Mouse (Mus musculus): Measurements from ENCODE around the gene Shisa8. TPM values are rescaled to one million over a fixed set of nuclear protein-coding genes. Genes with fewer than 3 reads are reported as not detected.

Shisa8 gene
- polyA plus RNA-seq, 1 experiment from 2014 or later: 0.31 TPM

DNA sequence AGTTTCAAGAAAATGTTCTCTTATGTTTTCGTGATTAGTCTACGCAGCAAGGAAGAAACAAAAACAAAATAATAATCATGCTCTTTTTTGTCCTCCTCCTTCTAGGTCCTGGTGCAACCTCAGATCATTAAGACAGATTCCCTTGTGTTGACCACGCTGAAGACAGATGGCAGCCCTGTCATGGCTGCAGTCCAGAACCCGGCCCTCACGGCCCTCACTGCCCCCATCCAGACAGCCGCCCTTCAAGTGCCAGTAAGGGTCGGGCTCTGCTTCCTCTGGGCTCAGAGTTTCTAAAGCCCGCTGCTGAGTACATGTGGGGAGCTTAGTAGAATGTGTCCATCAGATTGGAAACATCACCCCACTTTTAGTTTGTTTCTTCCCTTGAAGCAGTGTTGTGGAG, 40.0 kb downstream of the Shisa8 start:
- Histone ChIP-seq H3K4me2 (ENCODE audit: low read depth, severe bottlenecking) (no peak overlapping the region), H3K27me3 (ENCODE audit: control insufficient read depth, insufficient read depth, low read length) (no peaks in the 10 kb centered on the region), H3K27ac (replicated peaks; ENCODE audit: low read depth, low read length) (no peak overlapping the region), H3K36me3 (ENCODE audit: control insufficient read depth, insufficient read depth, low read length) (peaks cover 42% of the 10 kb centered on the region), H3K9ac (ENCODE audit: low read length) (no peak overlapping the region), H3K9me3 (ENCODE audit: control insufficient read depth, low read length) (no peaks in the 10 kb centered on the region), H3K4me1 (ENCODE audit: control insufficient read depth, insufficient read depth, low read length) (no peaks in the 10 kb centered on the region), H3K4me3 (ENCODE audit: low read depth, low read length) (no peak overlapping the region)
- ATAC-seq (ENCODE audit: insufficient number of reproducible peaks, low FRiP score, low TSS enrichment, low read depth) (no peak), DNase-seq (ENCODE audit: low spot score) (no peak)
- WGBS: 91% methylated on average over 8 of the region's 8 CpGs

DNA sequence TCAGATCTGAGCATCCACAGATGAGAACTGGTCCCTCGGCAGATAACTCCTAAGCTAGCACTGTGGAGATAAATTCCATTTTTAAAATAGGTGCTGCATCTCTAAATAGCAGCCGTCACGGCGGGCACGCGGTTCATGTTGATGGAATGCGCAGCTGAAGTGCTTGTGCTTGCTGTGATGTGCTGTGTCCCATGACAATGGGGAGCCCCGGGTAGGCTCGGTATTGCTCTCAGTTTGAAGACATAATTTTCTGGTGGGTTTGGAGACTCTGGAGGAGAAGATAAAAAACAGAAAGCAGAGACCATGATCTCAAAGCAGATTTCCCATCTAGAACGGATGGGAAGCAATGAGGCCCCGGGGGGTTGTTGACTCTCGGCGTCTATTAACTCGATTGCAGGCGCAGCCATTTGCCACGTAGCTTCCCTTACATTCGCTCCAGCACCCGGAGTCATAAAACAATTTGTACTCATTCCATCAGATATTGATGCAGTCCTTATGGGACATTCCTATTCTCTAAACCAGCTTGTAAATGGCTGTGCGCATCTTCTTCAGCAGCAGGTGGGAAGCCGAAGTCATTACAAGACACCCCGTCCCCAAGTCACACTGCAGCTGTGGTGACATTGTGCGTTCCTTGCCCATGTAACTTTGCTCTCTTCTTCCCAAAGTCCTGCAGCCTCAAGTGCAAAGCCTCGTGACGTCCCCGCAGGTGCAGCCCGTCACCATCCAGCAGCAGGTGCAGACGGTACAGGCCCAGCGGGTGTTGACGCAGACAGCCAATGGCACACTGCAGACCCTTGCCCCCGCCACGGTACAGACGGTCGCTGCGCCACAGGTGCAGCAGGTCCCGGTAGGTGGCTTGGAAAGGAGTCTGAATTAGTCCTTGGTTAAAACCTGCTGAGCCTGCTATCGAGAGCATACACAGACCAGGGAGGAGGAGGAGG, 41.9 kb downstream of the Shisa8 start:
- no peak overlapping the region for H3K4me3 ChIP-seq (ENCODE audit: low read depth, low read length)
- H3K9ac ChIP-seq (ENCODE audit: low read length): no peak overlapping the region
- 82% methylated on average over 36 of the region's 36 CpGs for WGBS
- peaks cover 16% of the 10 kb centered on the region for H3K4me1 ChIP-seq (ENCODE audit: control insufficient read depth, insufficient read depth, low read length)
- no peak for DNase-seq (ENCODE audit: low spot score)
- no peaks in the 10 kb centered on the region for H3K27me3 ChIP-seq (ENCODE audit: control insufficient read depth, insufficient read depth, low read length)
- no peak overlapping the region for H3K4me2 ChIP-seq (ENCODE audit: low read depth, severe bottlenecking)
- peaks cover 32% of the 10 kb centered on the region for H3K36me3 ChIP-seq (ENCODE audit: control insufficient read depth, insufficient read depth, low read length)
- H3K9me3 ChIP-seq (ENCODE audit: control insufficient read depth, low read length): no peaks in the 10 kb centered on the region
- H3K27ac ChIP-seq (replicated peaks; ENCODE audit: low read depth, low read length): no peak overlapping the region
- ATAC-seq (ENCODE audit: insufficient number of reproducible peaks, low FRiP score, low TSS enrichment, low read depth): no peak

DNA sequence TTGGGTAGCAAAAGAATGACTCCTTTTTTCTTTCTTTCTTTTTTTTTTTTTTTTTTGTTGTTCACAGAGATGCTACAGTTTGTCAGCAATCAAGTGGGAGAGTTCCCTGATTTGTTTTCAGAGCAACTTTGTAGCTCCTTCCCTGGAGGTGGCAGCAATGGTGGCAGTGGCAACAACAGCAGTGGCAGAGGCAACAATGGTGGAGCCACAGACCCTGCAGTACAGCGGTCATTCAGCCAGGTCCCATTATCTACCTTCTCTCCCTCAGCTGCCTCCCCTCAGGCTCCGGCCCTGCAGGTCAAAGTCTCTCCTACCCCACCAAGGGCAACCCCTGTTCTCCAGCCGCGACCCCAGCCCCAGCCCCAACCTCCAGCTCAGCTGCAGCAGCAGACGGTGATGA, 42.9 kb downstream of the Shisa8 start:
- H3K9ac ChIP-seq (ENCODE audit: low read length): no peak overlapping the region
- H3K4me1 ChIP-seq (ENCODE audit: control insufficient read depth, insufficient read depth, low read length): peaks cover 18% of the 10 kb centered on the region
- no peak overlapping the region for H3K4me3 ChIP-seq (ENCODE audit: low read depth, low read length)
- no peaks in the 10 kb centered on the region for H3K27me3 ChIP-seq (ENCODE audit: control insufficient read depth, insufficient read depth, low read length)
- H3K36me3 ChIP-seq (ENCODE audit: control insufficient read depth, insufficient read depth, low read length): peaks cover 24% of the 10 kb centered on the region
- DNase-seq (ENCODE audit: low spot score) (no peak), ATAC-seq (ENCODE audit: insufficient number of reproducible peaks, low FRiP score, low TSS enrichment, low read depth) (no peak)
- no peaks in the 10 kb centered on the region for H3K9me3 ChIP-seq (ENCODE audit: control insufficient read depth, low read length)
- WGBS: 85% methylated on average over 5 of the region's 5 CpGs
- no peak overlapping the region for H3K27ac ChIP-seq (replicated peaks; ENCODE audit: low read depth, low read length)
- H3K4me2 ChIP-seq (ENCODE audit: low read depth, severe bottlenecking): no peak overlapping the region

DNA sequence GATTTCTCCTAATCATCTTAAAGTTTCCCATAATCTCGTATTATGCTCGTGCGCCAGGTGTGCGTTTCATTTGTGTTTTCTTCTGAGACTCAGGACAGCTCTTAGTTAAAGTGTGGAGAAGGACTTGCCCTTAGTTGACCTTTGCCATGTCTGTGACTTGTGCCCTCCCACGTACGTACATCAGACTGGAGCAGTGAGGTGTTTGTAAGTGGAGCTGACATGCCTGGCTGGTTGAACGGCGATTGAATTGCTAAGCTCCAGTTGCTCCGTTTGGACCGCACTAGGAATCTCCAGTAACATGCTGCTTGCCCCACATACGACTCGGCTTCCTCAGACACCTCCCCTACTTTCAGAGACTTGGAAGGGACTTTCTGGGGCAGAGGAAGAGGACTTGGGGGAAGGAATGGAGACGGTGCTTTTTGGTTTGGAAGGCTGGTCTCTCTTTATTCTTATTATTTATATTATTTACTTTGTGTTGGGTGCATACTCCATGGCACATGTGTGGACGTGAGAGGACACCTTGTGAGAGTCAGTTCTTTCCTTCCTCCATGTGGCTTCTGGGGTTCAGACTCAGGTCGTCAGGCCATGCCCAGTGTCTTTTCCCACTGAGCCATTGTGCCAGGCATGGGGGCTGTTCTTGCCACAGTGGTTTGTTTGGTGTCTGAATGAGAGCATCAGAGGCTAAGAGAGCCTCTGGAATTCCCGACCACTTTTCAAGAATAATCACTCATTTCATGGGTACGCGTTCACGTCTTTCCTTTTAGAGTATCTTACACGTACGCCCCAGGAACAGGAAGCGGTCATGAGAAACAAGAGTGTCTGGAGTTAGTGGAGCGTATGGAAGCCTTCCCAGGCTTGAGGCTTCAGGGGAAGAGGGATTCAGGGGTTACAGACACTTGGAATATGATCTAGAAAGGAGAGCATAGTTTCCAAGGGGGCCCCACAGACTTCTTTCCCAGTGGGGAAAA, 45.1 kb downstream of the Shisa8 start:
- DNase-seq (ENCODE audit: low spot score) (no peak), ATAC-seq (ENCODE audit: insufficient number of reproducible peaks, low FRiP score, low TSS enrichment, low read depth) (no peak)
- peaks cover 21% of the 10 kb centered on the region for H3K4me1 ChIP-seq (ENCODE audit: control insufficient read depth, insufficient read depth, low read length)
- H3K36me3 ChIP-seq (ENCODE audit: control insufficient read depth, insufficient read depth, low read length): peaks cover 16% of the 10 kb centered on the region
- no peak overlapping the region for H3K4me2 ChIP-seq (ENCODE audit: low read depth, severe bottlenecking)
- H3K4me3 ChIP-seq (ENCODE audit: low read depth, low read length): no peak overlapping the region
- WGBS: 64% methylated on average over 23 of the region's 23 CpGs
- no peak overlapping the region for H3K27ac ChIP-seq (replicated peaks; ENCODE audit: low read depth, low read length)
- no peaks in the 10 kb centered on the region for H3K27me3 ChIP-seq (ENCODE audit: control insufficient read depth, insufficient read depth, low read length)
- no peaks in the 10 kb centered on the region for H3K9me3 ChIP-seq (ENCODE audit: control insufficient read depth, low read length)
- H3K9ac ChIP-seq (ENCODE audit: low read length): no peak overlapping the region

DNA sequence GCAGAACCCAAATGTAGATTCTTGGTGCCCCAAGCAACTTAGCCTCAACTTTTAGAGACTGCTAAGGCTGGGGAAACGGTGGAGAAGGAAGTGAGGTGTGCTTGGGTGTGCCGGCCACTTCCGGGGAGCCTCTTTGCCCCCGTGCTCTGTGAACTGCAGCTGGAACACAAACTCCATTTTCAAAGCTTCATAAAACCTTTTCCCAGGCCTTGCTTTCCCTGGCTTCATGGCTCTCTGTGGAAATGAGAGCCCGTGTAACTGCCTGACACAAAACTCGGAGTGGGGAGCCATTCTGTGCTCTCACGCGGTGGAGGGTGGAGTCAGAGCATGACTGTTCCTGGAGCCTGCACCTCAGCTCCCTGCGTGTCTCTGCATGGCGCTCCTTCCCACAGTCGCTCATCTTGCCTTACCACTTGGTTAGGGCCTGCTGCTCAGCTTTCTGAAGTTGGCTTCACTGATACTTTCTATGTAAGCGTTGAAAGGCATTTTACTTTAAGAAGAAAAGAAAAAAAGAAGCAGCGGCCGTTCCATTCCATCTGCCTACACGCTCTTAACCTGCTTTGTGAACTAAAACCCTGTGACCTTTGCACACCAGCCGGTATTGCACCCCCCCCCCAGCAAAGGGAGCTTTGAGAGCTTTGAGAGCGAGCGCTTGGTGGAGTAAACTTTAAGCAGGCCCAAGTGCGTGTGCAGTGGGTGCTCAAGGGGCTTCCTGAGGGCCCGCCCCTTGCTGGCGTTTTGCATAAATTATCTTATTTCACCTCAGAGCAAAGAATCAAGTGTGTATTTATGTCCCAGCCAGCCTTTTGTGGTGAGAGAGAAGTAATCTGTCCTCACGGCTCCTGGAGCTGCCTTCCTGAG, 46.1 kb downstream of the Shisa8 start:
- Histone ChIP-seq H3K27ac (replicated peaks; ENCODE audit: low read depth, low read length) (no peak overlapping the region), H3K9me3 (ENCODE audit: control insufficient read depth, low read length) (no peaks in the 10 kb centered on the region), H3K4me2 (ENCODE audit: low read depth, severe bottlenecking) (no peak overlapping the region), H3K27me3 (ENCODE audit: control insufficient read depth, insufficient read depth, low read length) (no peaks in the 10 kb centered on the region), H3K9ac (ENCODE audit: low read length) (no peak overlapping the region), H3K36me3 (ENCODE audit: control insufficient read depth, insufficient read depth, low read length) (peaks cover 13% of the 10 kb centered on the region), H3K4me3 (ENCODE audit: low read depth, low read length) (no peak overlapping the region), H3K4me1 (ENCODE audit: control insufficient read depth, insufficient read depth, low read length) (peaks cover 23% of the 10 kb centered on the region)
- DNase-seq (ENCODE audit: low spot score) (no peak), ATAC-seq (ENCODE audit: insufficient number of reproducible peaks, low FRiP score, low TSS enrichment, low read depth) (no peak)
- 71% methylated on average over 22 of the region's 22 CpGs for WGBS

DNA sequence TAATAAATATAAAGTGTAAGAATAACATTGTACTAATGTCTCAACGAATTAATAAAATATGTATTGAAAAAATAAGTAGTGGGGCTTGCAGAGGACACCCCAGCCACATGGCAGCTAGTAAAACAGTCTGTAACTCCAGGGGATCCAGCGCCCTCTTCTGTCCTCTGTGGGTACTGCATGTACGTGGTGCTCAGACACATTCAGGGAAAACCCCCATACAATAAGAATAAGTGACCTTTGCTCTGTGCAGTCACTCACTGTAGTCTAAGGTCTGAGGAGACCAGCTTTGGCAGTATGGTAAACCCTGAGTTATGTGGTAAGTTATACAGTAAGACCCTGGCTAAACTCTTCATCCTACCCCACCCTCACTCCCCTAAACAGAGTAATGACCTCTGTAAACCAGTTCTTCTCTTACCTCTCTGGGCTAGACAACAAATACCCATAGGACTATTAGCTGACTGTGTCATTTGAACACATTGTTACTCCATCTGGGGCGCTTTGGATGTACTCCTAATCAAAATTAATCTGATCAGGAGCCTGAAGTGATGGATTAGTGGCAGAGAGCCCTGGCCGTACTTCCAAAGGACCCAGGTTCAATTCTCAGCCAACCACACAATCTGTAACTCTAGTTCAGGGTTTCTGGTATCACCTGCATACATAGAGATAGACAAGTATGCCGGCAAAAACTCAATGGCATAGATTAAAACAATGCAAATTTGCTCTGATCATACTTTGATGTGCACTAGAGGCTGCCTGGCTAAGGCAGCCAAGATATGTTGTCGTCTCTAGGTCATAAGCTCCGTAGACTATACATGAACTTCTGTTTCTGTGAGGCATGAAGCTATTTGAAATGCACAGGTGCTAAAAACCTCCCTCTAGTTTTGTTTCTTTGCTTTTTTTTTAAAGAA, 47.0 kb downstream of the Shisa8 start:
- 0 out of 2 replicates have a peak overlapping the region, but pooled peaks have one; percentile 12 for H3K27ac ChIP-seq (replicated peaks; ENCODE audit: low read depth, low read length)
- 60% methylated on average over 8 of the region's 8 CpGs for WGBS
- H3K4me2 ChIP-seq (ENCODE audit: low read depth, severe bottlenecking): no peak overlapping the region
- no peak overlapping the region for H3K9ac ChIP-seq (ENCODE audit: low read length)
- H3K4me1 ChIP-seq (ENCODE audit: control insufficient read depth, insufficient read depth, low read length): peaks cover 25% of the 10 kb centered on the region
- 0 out of 2 replicates have a peak, but pooled peaks cover 6% of the 10 kb centered on the region for H3K36me3 ChIP-seq (ENCODE audit: control insufficient read depth, insufficient read depth, low read length)
- ATAC-seq (ENCODE audit: insufficient number of reproducible peaks, low FRiP score, low TSS enrichment, low read depth) (no peak), DNase-seq (ENCODE audit: low spot score) (peak; percentile 89)
- H3K9me3 ChIP-seq (ENCODE audit: control insufficient read depth, low read length): no peaks in the 10 kb centered on the region
- H3K27me3 ChIP-seq (ENCODE audit: control insufficient read depth, insufficient read depth, low read length): no peaks in the 10 kb centered on the region
- no peak overlapping the region for H3K4me3 ChIP-seq (ENCODE audit: low read depth, low read length)

DNA sequence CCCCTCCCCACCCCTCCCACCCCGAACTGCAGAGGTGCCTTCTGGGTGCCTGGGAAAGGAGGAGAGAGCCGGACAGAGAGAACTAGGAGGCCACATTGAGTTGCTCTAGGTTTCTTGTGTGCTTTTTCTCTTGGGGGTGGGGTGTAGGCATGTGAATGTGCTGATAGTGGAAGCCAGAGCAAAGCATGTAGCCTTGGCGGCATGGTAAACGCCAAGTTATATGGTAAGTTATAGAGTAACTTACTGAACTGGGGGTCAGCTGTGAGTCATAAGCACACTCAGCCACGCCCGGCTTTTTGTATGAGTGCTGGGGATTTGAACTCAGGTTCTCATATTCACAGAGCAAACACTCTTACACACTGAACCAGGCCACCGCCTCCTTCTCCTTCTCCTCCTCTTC, 48.1 kb downstream of the Shisa8 start:
- Histone ChIP-seq H3K27ac (replicated peaks; ENCODE audit: low read depth, low read length) (no peak overlapping the region), H3K9ac (ENCODE audit: low read length) (no peak overlapping the region), H3K4me2 (ENCODE audit: low read depth, severe bottlenecking) (no peak overlapping the region), H3K36me3 (ENCODE audit: control insufficient read depth, insufficient read depth, low read length) (no peaks in the 10 kb centered on the region), H3K4me3 (ENCODE audit: low read depth, low read length) (no peak overlapping the region), H3K27me3 (ENCODE audit: control insufficient read depth, insufficient read depth, low read length) (no peaks in the 10 kb centered on the region), H3K4me1 (ENCODE audit: control insufficient read depth, insufficient read depth, low read length) (peaks cover 25% of the 10 kb centered on the region), H3K9me3 (ENCODE audit: control insufficient read depth, low read length) (no peaks in the 10 kb centered on the region)
- DNase-seq (ENCODE audit: low spot score) (no peak), ATAC-seq (ENCODE audit: insufficient number of reproducible peaks, low FRiP score, low TSS enrichment, low read depth) (no peak)
- 84% methylated on average over 7 of the region's 7 CpGs for WGBS
